Mouse (Mus musculus): ENCODE data around the gene Hspb6. TPM values are rescaled to one million over a fixed set of nuclear protein-coding genes. Genes with fewer than 3 reads are reported as not detected.

The Hspb6 gene
- total RNA-seq, 2 experiments from 2014 or later: 182 to 186 TPM

GRCm38 (mm10) chr7:30604944-30605343 is 53.0 kb downstream of the Hspb6 start:
- no peak for DNase-seq (ENCODE audit: low spot score in 2 of 2)

Small RNA genes lying within 50 kb of the gene (microRNA-seq; reads per million reads assigned to microRNA genes)
- gene Gm38670 (not detected), gene Mir3569 (not detected)

Other genes with a start within 250 kb of the Hspb6 start
- 10 to 100 TPM; 25.0 to 26.5 TPM for gene Alkbh6, start 243.5 kb upstream of the Hspb6 start, total RNA-seq (2021)
- 1 to 10 TPM; 2.5 to 3.8 TPM for gene Syne4, start 237.4 kb upstream of the Hspb6 start, total RNA-seq (2021)
- gene E130208F15Rik, start 230.4 kb upstream of the Hspb6 start, total RNA-seq (2021): 1 to 10 TPM; 1.2 to 1.4 TPM
- gene Sdhaf1, start 228.3 kb upstream of the Hspb6 start, total RNA-seq (2021): 10 to 100 TPM; 12.0 to 13.2 TPM
- 1 to 10 TPM; 3.3 to 3.8 TPM for gene Lrfn3, start 189.4 kb upstream of the Hspb6 start, total RNA-seq (2021)
- gene Tyrobp, start 138.4 kb upstream of the Hspb6 start, total RNA-seq (2021): 10 to 100 TPM; 24.9 to 33.3 TPM
- gene Hcst, start 132.3 kb upstream of the Hspb6 start, total RNA-seq (2021): under 1 TPM in 1 of 2 experiments, not detected in 1; 0.74 TPM
- gene Nfkbid, start 130.4 kb upstream of the Hspb6 start, total RNA-seq (2021): under 1 TPM; 0.56 to 0.67 TPM
- 1 to 10 TPM; 3.5 to 4.2 TPM for gene Aplp1, start 106.6 kb upstream of the Hspb6 start, total RNA-seq (2021)
- under 1 TPM; 0.39 to 0.93 TPM for gene Kirrel2, start 94.5 kb upstream of the Hspb6 start, total RNA-seq (2021)
- not detected for gene Nphs1, start 93.9 kb upstream of the Hspb6 start, total RNA-seq (2021)
- gene Prodh2, start 58.6 kb upstream of the Hspb6 start, total RNA-seq (2021): under 1 TPM in 1 of 2 experiments, not detected in 1; 0.44 TPM
- 1 to 10 TPM; 9.6 to 9.8 TPM for gene Arhgap33, start 17.1 kb upstream of the Hspb6 start, total RNA-seq (2021)
- gene Proser3, start 121 bp downstream of the Hspb6 start, total RNA-seq (2021): 10 to 100 TPM; 10.1 to 10.4 TPM
- 10 to 100 TPM; 17.3 to 18.6 TPM for gene Lin37, start 7.7 kb downstream of the Hspb6 start, total RNA-seq (2021)
- gene U2af1l4, start 11.1 kb downstream of the Hspb6 start, total RNA-seq (2021): 10 to 100 TPM; 55.6 to 62.4 TPM
- 1 to 10 TPM; 2.6 to 2.9 TPM for gene Gm49396, start 11.2 kb downstream of the Hspb6 start, total RNA-seq (2021)
- gene Psenen, start 11.4 kb downstream of the Hspb6 start, total RNA-seq (2021): 100 to 1,000 TPM in 1 of 2 experiments, 10 to 100 TPM in 1; 87.0 to 103 TPM
- 1 to 10 TPM; 1.5 to 1.7 TPM for gene Igflr1, start 13.2 kb downstream of the Hspb6 start, total RNA-seq (2021)
- 10 to 100 TPM; 34.0 to 34.2 TPM for gene Kmt2b, start 36.5 kb downstream of the Hspb6 start, total RNA-seq (2021)
- not detected for gene Zbtb32, start 46.7 kb downstream of the Hspb6 start, total RNA-seq (2021)
- gene Upk1a, start 60.7 kb downstream of the Hspb6 start, total RNA-seq (2021): under 1 TPM; 0.32 to 0.67 TPM
- 1,000 to 10,000 TPM; 1,025 to 1,032 TPM for gene Cox6b1, start 74.0 kb downstream of the Hspb6 start, total RNA-seq (2021)
- gene Etv2, start 83.7 kb downstream of the Hspb6 start, total RNA-seq (2021): not detected
- 10 to 100 TPM; 54.6 to 56.2 TPM for gene Rbm42, start 98.1 kb downstream of the Hspb6 start, total RNA-seq (2021)
- gene Haus5, start 112.8 kb downstream of the Hspb6 start, total RNA-seq (2021): 10 to 100 TPM in 1 of 2 experiments, 1 to 10 TPM in 1; 7.1 to 10.4 TPM
- not detected for gene Pmis2, start 119.4 kb downstream of the Hspb6 start, total RNA-seq (2021)
- not detected for gene 2200002J24Rik, start 146.7 kb downstream of the Hspb6 start, total RNA-seq (2021)
- gene Atp4a, start 160.0 kb downstream of the Hspb6 start, total RNA-seq (2021): not detected
- 100 to 1,000 TPM; 144 to 145 TPM for gene Tmem147, start 177.4 kb downstream of the Hspb6 start, total RNA-seq (2021)
- gene Gapdhs, start 191.5 kb downstream of the Hspb6 start, total RNA-seq (2021): not detected
- 1 to 10 TPM; 4.1 to 4.6 TPM for gene Sbsn, start 199.3 kb downstream of the Hspb6 start, total RNA-seq (2021)
- gene Dmkn, start 211.6 kb downstream of the Hspb6 start, total RNA-seq (2021): 1 to 10 TPM in 1 of 2 experiments, under 1 TPM in 1; 0.86 to 1.2 TPM
- 10 to 100 TPM; 13.2 to 13.9 TPM for gene Krtdap, start 235.7 kb downstream of the Hspb6 start, total RNA-seq (2021)